Mouse (Mus musculus) limb, embryonic 14.5 days (tissue): ENCODE data around the gene Gm10147. TPM values are rescaled to one million over a fixed set of nuclear protein-coding genes. Genes with fewer than 3 reads are reported as not detected.
"Not testable (repeated sequence)": the region's sequence is repeated elsewhere in the genome, so short reads cannot be mapped to it uniquely, and the experiment has no call there.

Experiments used
- ATAC-seq: fragments of 200-750 bp; cut with Nextera tagmentation; 2 replicates; pipeline ENCODE4 v1.8.0; 2017; ENCODE audit warnings: low read depth, moderate number of reproducible peaks, moderate TSS enrichment; ENCODE audit not compliant: low FRiP score
- DNase-seq: peaks from one replicate; pipeline ENCODE4 v3.0.0-alpha.2; 2015; ENCODE audit warnings: low spot score
- H3K27ac ChIP-seq: fragments of 300-500 bp; sonication (generic); replicated peaks from 2 replicates; pipeline ENCODE4 v1.5.1; 2014; ENCODE audit warnings: low read depth, mild to moderate bottlenecking, low read length, moderate library complexity, mixed read lengths
- H3K27me3 ChIP-seq: fragments of 300-500 bp; sonication (generic); 2 replicates; pipeline ENCODE4 v1.6.1; 2014; ENCODE audit warnings: low read length, mixed read lengths; ENCODE audit not compliant: control insufficient read depth, insufficient read depth
- H3K36me3 ChIP-seq: fragments of 300-500 bp; sonication (generic); 2 replicates; pipeline ENCODE4 v1.6.1; 2014; ENCODE audit warnings: mild to moderate bottlenecking, low read length, moderate library complexity, mixed read lengths; ENCODE audit not compliant: control insufficient read depth, insufficient read depth
- H3K4me1 ChIP-seq: fragments of 300-500 bp; sonication (generic); 2 replicates; pipeline ENCODE4 v1.6.1; 2014; ENCODE audit warnings: antibody characterized with exemption, low read length, mixed read lengths; ENCODE audit not compliant: control insufficient read depth, insufficient read depth
- H3K4me2 ChIP-seq: fragments of 300-500 bp; sonication (generic); replicated peaks from 2 replicates; pipeline ENCODE4 v1.6.1; 2014; ENCODE audit warnings: low read depth, mild to moderate bottlenecking, low read length, moderate library complexity; ENCODE audit not compliant: severe bottlenecking
- H3K4me3 ChIP-seq: fragments of 300-500 bp; sonication (generic); replicated peaks from 2 replicates; pipeline ENCODE4 v1.5.1; 2014; ENCODE audit warnings: low read length
- H3K9ac ChIP-seq: fragments of 300-500 bp; sonication (generic); 2 replicates; pipeline ENCODE4 v1.6.1; 2014; ENCODE audit warnings: mild to moderate bottlenecking, low read depth, low read length, moderate library complexity; ENCODE audit not compliant: severe bottlenecking
- H3K9me3 ChIP-seq: fragments of 300-500 bp; sonication (generic); 2 replicates; pipeline ENCODE4 v1.6.1; 2016; ENCODE audit warnings: low read length; ENCODE audit not compliant: control insufficient read depth
- WGBS: fragments of 180-500 bp; shearing (Covaris S2); extraction: QIAGEN DNeasy Blood & Tissue Kit; methylation state at CpG from one replicate; pipeline ENCODE4 v1.1.7; 2014; 5-methylcytosine and 5-hydroxymethylcytosine counted together
- microRNA-seq: library from miRNA; unstranded; fragments of <30 nt; microRNA quantifications from one replicate; pipeline ENCODE4, GENCODE M21; 2016
- polyA plus RNA-seq, 2 experiments: library from polyadenylated mRNA; depleted of rRNA in 1 of 2; stranded (reverse) in 1 of 2; unstranded in 1 of 2; fragments of >200 nt; fragmentation: Nextera tagmentation in 1 of 2; extraction: Ambion mirVana in 1 of 2; gene quantifications; 2 replicates each; pipeline versions ENCODE4 v1.2.1 to v1.2.3; 2012 to 2014

The Gm10147 gene
- polyA plus RNA-seq (2012; rRNA removed) (not detected in 2 replicates), polyA plus RNA-seq (2014; fragmentation: Nextera tagmentation; extraction: Ambion mirVana) (not detected in 2 replicates)

- not testable (repeated sequence) for H3K9me3 ChIP-seq, H3K4me3 ChIP-seq, H3K27me3 ChIP-seq, H3K4me2 ChIP-seq, H3K9ac ChIP-seq, H3K36me3 ChIP-seq, ATAC-seq, H3K27ac ChIP-seq, DNase-seq, H3K4me1 ChIP-seq
- no CpG with 5 or more reads among the region's 7 CpGs for WGBS
Observed at GRCm38 (mm10) chrX:28607742-28608141, at the start of gene Gm10147. TSS of gene Gm10147 (minus strand) at chrX:28607842.

Small RNAs within 50 kb of the gene (microRNA-seq; reads per million reads assigned to microRNA genes)
- gene Gm44499 = not detected
